Comparison of ENCODE assay signal across 31 mouse cellular contexts in the genomic region with DNA sequence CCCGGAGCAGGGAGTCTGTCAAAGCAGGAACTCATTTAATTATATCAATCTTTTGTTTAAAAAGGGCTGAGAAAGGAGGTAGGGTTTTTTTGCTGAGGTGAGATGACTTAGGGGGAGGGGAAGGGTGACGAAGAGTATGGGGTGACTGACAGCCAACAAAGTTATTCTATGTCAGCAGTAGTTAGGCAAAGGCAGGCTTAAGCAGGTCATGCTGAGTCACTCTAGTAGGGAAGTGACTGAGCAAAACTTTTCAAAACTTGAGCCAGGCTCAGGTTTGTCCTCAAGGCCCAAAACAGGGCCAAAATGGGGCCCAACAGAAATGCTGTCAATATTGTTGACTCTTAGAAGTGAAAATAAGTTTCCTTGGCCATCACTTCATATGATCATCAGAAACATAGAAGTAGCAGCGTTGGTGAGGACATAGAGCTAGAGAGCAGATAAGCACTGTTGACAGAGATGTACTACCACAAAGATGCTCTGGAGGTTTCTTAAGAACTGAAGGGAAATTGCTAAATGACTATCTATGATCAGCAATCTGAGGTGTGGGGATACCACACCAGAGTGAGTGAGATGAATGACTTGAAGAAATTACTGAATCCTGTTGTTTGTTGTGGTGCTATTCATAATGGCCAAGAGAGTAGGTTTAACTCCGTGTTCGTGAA.
A peak's percentile ranks its signal among the peaks of the same experiment; 100 is the strongest.
DNase-seq lines count a peak whose midpoint lies in the region; ATAC-seq and TF ChIP-seq lines count a peak whose summit lies in the region.
"Had no signal": no experiment of that assay in that cellular context is flagged by ENCODE, and none has a peak within 500 bp of the region (broad histone marks: within the 10 kb centered on the region; RNA-seq: fewer than 3 reads in every experiment).

No protein-coding gene starts in this region.

- TF ChIP-seq CTCF in G1E (IDR thresholded peaks at IDR 0.05; ENCODE audit: low read depth, low read length) = no peak

- no peak overlapping the region for H3K4me3 ChIP-seq in G1E (ENCODE audit: low read depth, low read length)
- H3K4me3 ChIP-seq: embryonic facial prominence, embryonic 10.5 days; embryonic facial prominence, embryonic 13.5 days; erythroblast, embryonic 14.5 days; forebrain, embryonic 12.5 days; forebrain, embryonic 15.5 days; gastrocnemius, adult 2 months; heart, adult 2 months; heart, embryonic 10.5 days; heart, embryonic 13.5 days had no signal

- H3K27me3 ChIP-seq in G1E (ENCODE audit: insufficient read depth, low read length) = no peaks in the 10 kb centered on the region
- H3K27me3 ChIP-seq: embryonic facial prominence, embryonic 13.5 days; forebrain, embryonic 12.5 days; forebrain, embryonic 15.5 days; heart, embryonic 13.5 days had no signal

- intact Hi-C loops in gastrocnemius, postnatal 14 days (cut with DNase I; ENCODE audit: low total_unique reads) = no loop called here

- DNase-seq in 416B (ENCODE audit: low read depth) (peak; percentile 77), G1E (ENCODE audit: low spot score) (no peak)
- no peak for DNase-seq in adrenal gland, adult 18-20 months (ENCODE audit: low spot score in 2 of 2)
- no peak for DNase-seq in gastrocnemius, postnatal 14 days
- DNase-seq in layer of hippocampus, postnatal 14 days (ENCODE audit: low spot score in 2 of 2) = no peak
- DNase-seq: adrenal gland, postnatal 10 days; adrenal gland, postnatal 36 days; cerebellum, adult 18-20 months; cerebellum, adult 9-10 months; cerebellum, postnatal 25 days; embryo, embryonic 11 days; gastrocnemius, adult 2 months; gastrocnemius, postnatal 25 days; heart, adult 2 months; heart, postnatal 14 days; heart, postnatal 4 days; kidney, adult 2 months had no signal

- H3K4me1 ChIP-seq in G1E (ENCODE audit: insufficient read depth, low read depth, low read length) = peaks cover 8% of the 10 kb centered on the region; the same call in 1 of the 2 replicates
- H3K4me1 ChIP-seq: embryonic facial prominence, embryonic 10.5 days; embryonic facial prominence, embryonic 13.5 days; forebrain, embryonic 12.5 days; heart, embryonic 10.5 days; heart, embryonic 13.5 days had no signal

- no peaks in the 10 kb centered on the region for H3K36me3 ChIP-seq in G1E (replicated peaks)
- H3K36me3 ChIP-seq: embryonic facial prominence, embryonic 10.5 days; embryonic facial prominence, embryonic 13.5 days; forebrain, embryonic 12.5 days; forebrain, embryonic 15.5 days; heart, embryonic 10.5 days; heart, embryonic 13.5 days had no signal

- ATAC-seq in G1E (ENCODE audit: extremely low read depth, insufficient number of reproducible peaks, low FRiP score, poor library complexity, severe bottlenecking) = peak; percentile 73
- 0 out of 2 replicates have a peak, but pooled peaks have one; percentile 29 for ATAC-seq in common myeloid progenitor, adult 5-6 weeks (replicated peaks; ENCODE audit: low read depth, poor library complexity, severe bottlenecking)
- peak; percentile 31; the same call in 1 of the 2 replicates for ATAC-seq in megakaryocyte progenitor cell, adult 5-6 weeks (replicated peaks; ENCODE audit: poor library complexity)
- no peak for ATAC-seq in megakaryocyte-erythroid progenitor cell, adult 5-6 weeks (replicated peaks; ENCODE audit: low FRiP score, low TSS enrichment, poor library complexity, severe bottlenecking)
- ATAC-seq: activated CD4-positive, CD25-positive, alpha-beta regulatory T cell, adult 4 months; forebrain, embryonic 15.5 days; hindbrain, postnatal 0 days; inflammation-experienced regulatory T-cells, adult 6 months; intestine, postnatal 0 days had no signal

- no peaks in the 10 kb centered on the region for H3K9me3 ChIP-seq in G1E (replicated peaks)
- H3K9me3 ChIP-seq: embryonic facial prominence, embryonic 10.5 days; embryonic facial prominence, embryonic 13.5 days; forebrain, embryonic 12.5 days; forebrain, embryonic 15.5 days; heart, embryonic 10.5 days; heart, embryonic 13.5 days had no signal
